Mouse (Mus musculus) midbrain, embryonic 10.5 days (tissue): ENCODE data around the gene Erc2. TPM values are rescaled to one million over a fixed set of nuclear protein-coding genes. Genes with fewer than 3 reads are reported as not detected.
"Not testable (repeated sequence)": the region's sequence is repeated elsewhere in the genome, so short reads cannot be mapped to it uniquely, and the experiment has no call there.

Experiments used
- DNase-seq: peaks from one replicate; pipeline ENCODE4 v3.0.0-alpha.2; 2017; ENCODE audit warnings: low spot score
- H3K27ac ChIP-seq: fragments of 300-500 bp; sonication (generic); replicated peaks from 2 replicates; pipeline ENCODE4 v1.5.1; 2016; ENCODE audit warnings: mild to moderate bottlenecking
- H3K27me3 ChIP-seq: fragments of 300-500 bp; sonication (generic); 2 replicates; pipeline ENCODE4 v1.6.1; 2016; ENCODE audit warnings: low read depth, mild to moderate bottlenecking; ENCODE audit not compliant: poor library complexity, severe bottlenecking
- H3K36me3 ChIP-seq: fragments of 300-500 bp; sonication (generic); 2 replicates; pipeline ENCODE4 v1.6.1; 2016; ENCODE audit warnings: mild to moderate bottlenecking, moderate library complexity
- H3K4me1 ChIP-seq: fragments of 300-500 bp; sonication (generic); 2 replicates; pipeline ENCODE4 v1.6.1; 2016
- H3K4me3 ChIP-seq: fragments of 300-500 bp; sonication (generic); 2 replicates; pipeline ENCODE4 v1.5.1; 2016; ENCODE audit warnings: mild to moderate bottlenecking, moderate library complexity
- H3K9me3 ChIP-seq: fragments of 300-500 bp; sonication (generic); replicated peaks from 2 replicates; pipeline ENCODE4 v1.6.1; 2016; ENCODE audit warnings: mild to moderate bottlenecking
- WGBS: fragments of 180-500 bp; shearing (Covaris S2); methylation state at CpG from one replicate; pipeline ENCODE4 v1.1.7; 2016; 5-methylcytosine and 5-hydroxymethylcytosine counted together
- polyA plus RNA-seq: library from polyadenylated mRNA; unstranded; fragments of >200 nt; fragmentation: Nextera tagmentation; extraction: Ambion mirVana; gene quantifications from 2 replicates; pipeline ENCODE4 v1.2.1, GENCODE M21; 2016

Gene Erc2
- polyA plus RNA-seq, 1 experiment from 2014 or later, result 9.2 TPM

DNA sequence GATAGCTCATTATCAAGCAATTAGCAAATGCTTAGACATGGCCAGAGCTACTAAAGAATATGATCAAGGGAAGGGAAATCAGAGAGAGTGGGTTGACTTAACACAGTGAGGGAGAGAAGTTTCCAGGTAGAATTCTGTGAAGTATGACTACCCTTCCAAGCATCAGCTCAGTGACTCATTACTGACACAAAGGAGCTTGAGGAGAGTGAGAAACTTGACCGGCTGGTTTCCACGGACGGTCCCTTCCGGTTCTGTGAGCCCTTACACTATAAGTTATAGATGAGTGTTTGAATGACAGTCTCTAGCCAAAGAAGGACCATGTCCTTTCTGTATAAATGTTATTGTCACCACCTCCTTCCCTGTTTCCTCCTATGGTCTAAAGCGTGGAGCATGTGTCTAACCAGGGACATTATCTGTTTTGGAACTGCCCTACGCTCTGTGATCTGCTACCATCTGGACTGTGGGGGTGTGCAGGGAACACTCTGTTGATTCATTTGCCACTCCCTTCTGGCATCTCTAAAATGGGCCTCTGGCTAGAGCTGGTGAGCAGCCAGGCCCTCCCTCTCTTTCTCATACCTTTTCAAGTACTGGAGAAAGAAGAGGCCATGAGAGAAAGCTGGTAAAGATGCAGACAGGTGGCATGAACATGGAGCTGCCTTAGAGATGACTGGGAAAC is 238.3 kb downstream of the Erc2 start:
- H3K4me3 ChIP-seq, result no peak overlapping the region
- no peak for DNase-seq
- no peaks in the 10 kb centered on the region for H3K9me3 ChIP-seq
- H3K27ac ChIP-seq, result no peak overlapping the region
- H3K4me1 ChIP-seq, result peaks cover 5% of the 10 kb centered on the region
- H3K36me3 ChIP-seq, result no peaks in the 10 kb centered on the region
- 94% methylated on average over 6 of the region's 6 CpGs for WGBS
- no peaks in the 10 kb centered on the region for H3K27me3 ChIP-seq

DNA sequence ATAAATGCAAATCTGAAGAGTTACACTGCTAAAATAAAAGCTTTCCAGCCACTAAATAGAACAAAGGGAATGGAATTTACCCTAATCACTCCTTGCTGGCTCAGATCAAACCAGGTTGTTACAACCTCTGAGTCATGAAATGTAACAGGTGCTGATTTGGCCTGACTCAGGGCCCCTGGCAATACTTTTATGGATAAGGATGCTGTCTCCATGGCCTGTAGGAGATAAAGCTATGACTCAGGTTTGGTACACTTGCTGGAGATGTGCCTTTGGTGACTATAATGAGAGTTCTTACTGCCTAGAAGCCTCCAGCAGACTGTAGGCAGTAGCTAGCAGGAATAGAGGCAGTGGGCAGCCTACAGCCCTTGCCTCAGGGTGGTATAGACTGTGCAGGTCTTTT is 240.1 kb downstream of the Erc2 start:
- Histone ChIP-seq H3K36me3 (no peaks in the 10 kb centered on the region), H3K4me1 (no peaks in the 10 kb centered on the region), H3K4me3 (no peak overlapping the region), H3K27ac (no peak overlapping the region), H3K9me3 (no peaks in the 10 kb centered on the region), H3K27me3 (no peaks in the 10 kb centered on the region)
- DNase-seq, result no peak

DNA sequence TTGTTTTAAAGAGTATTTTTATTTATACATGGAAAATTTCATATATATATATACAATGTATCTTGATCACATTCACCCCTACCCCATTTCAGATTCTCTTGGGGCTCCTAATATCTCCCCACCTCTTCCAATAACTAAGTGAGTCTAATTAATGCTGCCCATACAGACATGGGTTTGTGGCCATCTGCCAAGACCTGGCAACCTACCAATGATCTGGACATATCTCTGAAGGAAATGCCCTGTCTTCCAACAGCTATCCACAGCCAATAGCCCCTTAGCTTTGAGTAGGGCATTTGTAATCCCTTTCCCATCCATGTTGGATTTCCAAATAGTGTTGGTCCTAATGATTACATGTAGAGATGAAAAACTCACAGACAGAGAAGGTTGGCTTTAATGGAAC is 245.2 kb downstream of the Erc2 start:
- H3K27me3 ChIP-seq, result no peaks in the 10 kb centered on the region
- no peaks in the 10 kb centered on the region for H3K36me3 ChIP-seq

GRCm38 (mm10) chr14:27873619-27874018 is 251.4 kb downstream of the Erc2 start:
- peaks cover 10% of the 10 kb centered on the region for H3K4me1 ChIP-seq
- no peak for DNase-seq
- H3K9me3 ChIP-seq, result no peaks in the 10 kb centered on the region
- 94% methylated on average over 1 of the region's 1 CpGs for WGBS
- no peaks in the 10 kb centered on the region for H3K27me3 ChIP-seq
- no peak overlapping the region for H3K27ac ChIP-seq
- H3K4me3 ChIP-seq, result no peak overlapping the region
- H3K36me3 ChIP-seq, result no peaks in the 10 kb centered on the region

More for the DNA sequence above, 245.2 kb downstream of the Erc2 start:
- Histone ChIP-seq H3K9me3 (no peaks in the 10 kb centered on the region), H3K27ac (no peak overlapping the region), H3K4me3 (no peak overlapping the region), H3K4me1 (no peaks in the 10 kb centered on the region)
- DNase-seq, result no peak

DNA sequence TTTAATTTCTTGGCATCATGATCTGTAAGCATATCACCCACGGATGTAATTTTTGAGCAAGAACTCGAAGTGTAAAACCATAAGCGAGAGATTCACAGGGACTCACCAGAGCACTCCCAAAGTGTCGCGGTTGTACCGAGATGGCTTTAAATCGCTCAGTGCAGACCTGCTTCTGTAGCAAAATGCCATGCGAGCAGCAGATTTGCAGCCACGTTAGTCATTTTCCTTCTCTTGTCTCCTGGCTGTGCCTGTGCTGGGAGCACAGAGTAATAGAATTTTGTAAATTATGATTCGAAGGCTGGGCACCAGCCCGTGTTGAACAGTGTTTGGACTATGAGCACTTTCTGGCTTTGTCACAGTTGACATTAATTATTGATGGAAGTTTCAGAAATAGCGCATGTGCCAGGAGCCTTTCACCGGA is 253.8 kb downstream of the Erc2 start:
- H3K4me3 ChIP-seq, result no peak overlapping the region
- peaks cover 15% of the 10 kb centered on the region for H3K4me1 ChIP-seq
- H3K9me3 ChIP-seq, result no peaks in the 10 kb centered on the region
- no peaks in the 10 kb centered on the region for H3K27me3 ChIP-seq
- no peak for DNase-seq
- no peak overlapping the region for H3K27ac ChIP-seq
- no peaks in the 10 kb centered on the region for H3K36me3 ChIP-seq
- 81% methylated on average over 13 of the region's 13 CpGs for WGBS

- Histone ChIP-seq H3K4me3 (no peak overlapping the region), H3K27me3 (no peaks in the 10 kb centered on the region), H3K36me3 (no peaks in the 10 kb centered on the region), H3K27ac (no peak overlapping the region), H3K9me3 (no peaks in the 10 kb centered on the region), H3K4me1 (peaks cover 6% of the 10 kb centered on the region)
- WGBS, result 86% methylated on average over 5 of the region's 5 CpGs
- no peak for DNase-seq
Measured at GRCm38 (mm10) chr14:27881972-27882371, 259.7 kb downstream of the Erc2 start.

- DNase-seq, H3K9me3 ChIP-seq, H3K4me3 ChIP-seq, H3K27me3 ChIP-seq, H3K36me3 ChIP-seq, H3K4me1 ChIP-seq, H3K27ac ChIP-seq: not testable (repeated sequence)
- 63% methylated on average over 5 of the region's 5 CpGs for WGBS
Measured at GRCm38 (mm10) chr14:27886337-27886736, 264.1 kb downstream of the Erc2 start.

DNA sequence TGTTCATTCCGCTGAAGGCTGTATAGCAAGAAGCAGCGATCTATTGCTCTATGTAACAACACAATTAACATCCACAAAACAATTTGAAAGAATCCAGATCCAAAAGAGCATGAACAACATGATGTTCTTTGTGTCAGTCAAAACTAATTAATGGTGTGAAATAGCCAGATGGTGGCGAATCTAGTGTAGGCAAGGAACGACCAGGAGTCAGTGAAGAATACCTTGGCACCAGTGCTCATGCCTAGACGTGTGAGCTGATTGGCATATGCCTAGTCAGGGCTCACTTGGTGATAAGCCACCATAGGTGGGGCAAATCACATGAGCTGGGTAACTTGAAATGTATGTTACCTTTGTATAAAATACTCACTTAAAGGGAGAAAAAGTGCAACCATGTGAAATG is 265.3 kb downstream of the Erc2 start:
- H3K27me3 ChIP-seq, result no peaks in the 10 kb centered on the region
- no peaks in the 10 kb centered on the region for H3K4me1 ChIP-seq
- no peaks in the 10 kb centered on the region for H3K9me3 ChIP-seq
- H3K27ac ChIP-seq, result no peak overlapping the region
- whole genome bisulfite sequencing, result 89% methylated on average over 5 of the region's 5 CpGs
- H3K36me3 ChIP-seq, result no peaks in the 10 kb centered on the region
- H3K4me3 ChIP-seq, result no peak overlapping the region
- no peak for DNase-seq

DNA sequence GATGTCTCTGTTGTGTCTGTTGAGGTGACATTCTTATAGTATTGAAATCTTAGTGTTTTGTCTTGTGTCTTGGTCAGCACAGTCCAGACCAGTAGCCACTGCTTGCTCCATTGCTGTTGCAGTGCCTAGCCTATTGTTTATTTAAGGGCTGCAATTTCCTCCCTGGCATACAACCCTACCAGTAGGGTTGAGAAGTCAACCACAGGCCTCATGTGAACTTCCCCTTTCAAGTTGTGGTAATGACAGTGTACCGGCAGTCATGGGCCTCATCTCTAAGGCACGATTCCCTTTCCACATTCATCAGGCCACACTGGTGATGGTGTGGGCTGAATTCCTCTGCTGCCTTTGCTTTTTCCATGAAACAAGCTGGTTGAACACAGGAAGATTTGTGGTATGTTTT is 267.4 kb downstream of the Erc2 start:
- Histone ChIP-seq H3K4me3 (no peak overlapping the region), H3K27ac (no peak overlapping the region), H3K36me3 (no peaks in the 10 kb centered on the region), H3K4me1 (no peaks in the 10 kb centered on the region), H3K9me3 (no peaks in the 10 kb centered on the region), H3K27me3 (no peaks in the 10 kb centered on the region)
- DNase-seq, result no peak
- 87% methylated on average over 2 of the region's 2 CpGs for WGBS

GRCm38 (mm10) chr14:27892416-27892815 is 270.2 kb downstream of the Erc2 start:
- no peaks in the 10 kb centered on the region for H3K9me3 ChIP-seq

DNA sequence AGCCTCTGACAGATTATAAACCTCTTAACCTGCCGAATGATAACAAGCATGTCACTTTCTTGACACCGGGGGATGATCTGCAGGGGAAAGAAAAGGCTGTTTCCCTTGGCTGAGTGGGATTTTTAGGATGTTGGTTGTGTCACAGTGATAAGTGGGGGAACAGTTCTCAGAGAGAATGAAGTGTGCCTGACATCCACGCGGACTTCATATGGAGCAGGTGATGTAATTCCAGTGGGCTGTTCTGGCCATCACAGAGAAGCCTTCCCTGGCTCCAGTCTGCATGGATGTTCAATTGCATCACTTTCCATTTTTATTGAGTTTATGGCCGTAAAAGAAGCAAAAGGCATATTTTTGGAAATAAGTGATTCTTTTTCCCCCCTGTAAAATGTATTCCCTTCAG is 279.5 kb downstream of the Erc2 start:
- Histone ChIP-seq H3K4me1 (no peaks in the 10 kb centered on the region), H3K4me3 (no peak overlapping the region), H3K36me3 (no peaks in the 10 kb centered on the region), H3K27me3 (no peaks in the 10 kb centered on the region), H3K9me3 (no peaks in the 10 kb centered on the region), H3K27ac (no peak overlapping the region)
- WGBS, result 92% methylated on average over 5 of the region's 5 CpGs
- DNase-seq, result no peak

More at GRCm38 (mm10) chr14:27892416-27892815, 270.2 kb downstream of the Erc2 start:
- Histone ChIP-seq H3K4me1 (no peaks in the 10 kb centered on the region), H3K27me3 (no peaks in the 10 kb centered on the region), H3K4me3 (no peak overlapping the region), H3K27ac (no peak overlapping the region), H3K36me3 (no peaks in the 10 kb centered on the region)
- no peak for DNase-seq
- WGBS, result 89% methylated on average over 2 of the region's 2 CpGs

- Histone ChIP-seq H3K4me1 (peaks cover 4% of the 10 kb centered on the region; the same call in 1 of the 2 replicates), H3K4me3 (no peak overlapping the region), H3K27ac (no peak overlapping the region), H3K27me3 (no peaks in the 10 kb centered on the region), H3K9me3 (no peaks in the 10 kb centered on the region), H3K36me3 (no peaks in the 10 kb centered on the region)
- DNase-seq, result no peak
- WGBS, result 85% methylated on average over 5 of the region's 5 CpGs
Measured at GRCm38 (mm10) chr14:27921656-27922373, 299.6 kb downstream of the Erc2 start.

GRCm38 (mm10) chr14:27927369-27927768 is 305.1 kb downstream of the Erc2 start:
- no peak for DNase-seq
- H3K4me1 ChIP-seq, result no peaks in the 10 kb centered on the region
- H3K27me3 ChIP-seq, result no peaks in the 10 kb centered on the region
- H3K9me3 ChIP-seq, result no peaks in the 10 kb centered on the region
- H3K36me3 ChIP-seq, result no peaks in the 10 kb centered on the region
- WGBS, result 94% methylated on average over 3 of the region's 3 CpGs
- H3K4me3 ChIP-seq, result no peak overlapping the region
- H3K27ac ChIP-seq, result no peak overlapping the region
